Mouse (Mus musculus): ENCODE data around the gene Tmem163.

The Tmem163 gene

GRCm38 (mm10) chr1:127575692-127576091, 103.7 kb downstream of the Tmem163 start:
- Histone ChIP-seq H3K4me3 (replicated peaks; ENCODE audit: low read length) (no peak overlapping the region), H3K36me3 (ENCODE audit: insufficient read depth, low read length) (no peaks in the 10 kb centered on the region), H3K4me1 (replicated peaks; ENCODE audit: low read depth, low read length) (peaks cover 19% of the 10 kb centered on the region), H3K9me3 (ENCODE audit: low read length) (no peaks in the 10 kb centered on the region), H3K27me3 (ENCODE audit: insufficient read depth, low read length) (no peaks in the 10 kb centered on the region; the same call in 1 of the 2 replicates)
- TF ChIP-seq POU5F1 (IDR thresholded peaks at IDR 0.05; ENCODE audit: borderline replicate concordance, low read length) (no peak), NANOG (IDR thresholded peaks at IDR 0.05; ENCODE audit: borderline replicate concordance, low read length) (no peak), CTCF (conservative IDR thresholded peaks at IDR 0.05; ENCODE audit: low read length) (no peak)

- Histone ChIP-seq H3K36me3 (ENCODE audit: insufficient read depth, low read length) (no peaks in the 10 kb centered on the region), H3K27me3 (ENCODE audit: insufficient read depth, low read length) (no peaks in the 10 kb centered on the region; the same call in 1 of the 2 replicates), H3K9me3 (ENCODE audit: low read length) (peaks cover 12% of the 10 kb centered on the region; the same call in 1 of the 2 replicates), H3K4me1 (replicated peaks; ENCODE audit: low read depth, low read length) (peaks cover 19% of the 10 kb centered on the region), H3K4me3 (replicated peaks; ENCODE audit: low read length) (no peak overlapping the region)
- TF ChIP-seq POU5F1 (IDR thresholded peaks at IDR 0.05; ENCODE audit: borderline replicate concordance, low read length): no peak
- TF ChIP-seq NANOG (IDR thresholded peaks at IDR 0.05; ENCODE audit: borderline replicate concordance, low read length): no peak
These were observed 106.2 kb downstream of the Tmem163 start for GRCm38 (mm10) chr1:127573186-127573585.

- TF ChIP-seq NANOG (IDR thresholded peaks at IDR 0.05; ENCODE audit: borderline replicate concordance, low read length) (no peak), POU5F1 (IDR thresholded peaks at IDR 0.05; ENCODE audit: borderline replicate concordance, low read length) (no peak), CTCF (conservative IDR thresholded peaks at IDR 0.05; ENCODE audit: low read length) (no peak)
- Histone ChIP-seq H3K36me3 (ENCODE audit: insufficient read depth, low read length) (no peaks in the 10 kb centered on the region), H3K4me1 (replicated peaks; ENCODE audit: low read depth, low read length) (no peaks in the 10 kb centered on the region), H3K27me3 (ENCODE audit: insufficient read depth, low read length) (no peaks in the 10 kb centered on the region), H3K9me3 (ENCODE audit: low read length) (peaks cover 18% of the 10 kb centered on the region), H3K4me3 (replicated peaks; ENCODE audit: low read length) (no peak overlapping the region)
These were observed 110.7 kb downstream of the Tmem163 start for GRCm38 (mm10) chr1:127568641-127569040.

GRCm38 (mm10) chr1:127556486-127556845, 122.9 kb downstream of the Tmem163 start:
- Histone ChIP-seq H3K4me1 (replicated peaks; ENCODE audit: low read depth, low read length) (no peaks in the 10 kb centered on the region), H3K27me3 (ENCODE audit: insufficient read depth, low read length) (no peaks in the 10 kb centered on the region), H3K9me3 (ENCODE audit: low read length) (no peaks in the 10 kb centered on the region), H3K4me3 (replicated peaks; ENCODE audit: low read length) (no peak overlapping the region), H3K36me3 (ENCODE audit: insufficient read depth, low read length) (no peaks in the 10 kb centered on the region)
- no peak for TF ChIP-seq CTCF (conservative IDR thresholded peaks at IDR 0.05; ENCODE audit: low read length)
- TF ChIP-seq POU5F1 (IDR thresholded peaks at IDR 0.05; ENCODE audit: borderline replicate concordance, low read length): no peak
- TF ChIP-seq NANOG (IDR thresholded peaks at IDR 0.05; ENCODE audit: borderline replicate concordance, low read length): no peak

- H3K4me1 ChIP-seq (replicated peaks; ENCODE audit: low read depth, low read length): no peaks in the 10 kb centered on the region
- no peaks in the 10 kb centered on the region for H3K36me3 ChIP-seq (ENCODE audit: insufficient read depth, low read length)
- no peaks in the 10 kb centered on the region for H3K27me3 ChIP-seq (ENCODE audit: insufficient read depth, low read length)
- no peaks in the 10 kb centered on the region for H3K9me3 ChIP-seq (ENCODE audit: low read length)
- TF ChIP-seq NANOG (IDR thresholded peaks at IDR 0.05; ENCODE audit: borderline replicate concordance, low read length) (no peak), CTCF (conservative IDR thresholded peaks at IDR 0.05; ENCODE audit: low read length) (no peak), POU5F1 (IDR thresholded peaks at IDR 0.05; ENCODE audit: borderline replicate concordance, low read length) (no peak)
- no peak overlapping the region for H3K4me3 ChIP-seq (replicated peaks; ENCODE audit: low read length)
These were observed 123.4 kb downstream of the Tmem163 start for GRCm38 (mm10) chr1:127555822-127556485.

GRCm38 (mm10) chr1:127548078-127548477, 131.3 kb downstream of the Tmem163 start:
- no peaks in the 10 kb centered on the region for H3K9me3 ChIP-seq (ENCODE audit: low read length)
- H3K36me3 ChIP-seq (ENCODE audit: insufficient read depth, low read length): no peaks in the 10 kb centered on the region
- no peak overlapping the region for H3K4me3 ChIP-seq (replicated peaks; ENCODE audit: low read length)
- H3K27me3 ChIP-seq (ENCODE audit: insufficient read depth, low read length): no peaks in the 10 kb centered on the region
- H3K4me1 ChIP-seq (replicated peaks; ENCODE audit: low read depth, low read length): no peaks in the 10 kb centered on the region
- TF ChIP-seq NANOG (IDR thresholded peaks at IDR 0.05; ENCODE audit: borderline replicate concordance, low read length): no peak
- no peak for TF ChIP-seq CTCF (conservative IDR thresholded peaks at IDR 0.05; ENCODE audit: low read length)
- no peak for TF ChIP-seq POU5F1 (IDR thresholded peaks at IDR 0.05; ENCODE audit: borderline replicate concordance, low read length)

GRCm38 (mm10) chr1:127542756-127543155, 136.6 kb downstream of the Tmem163 start:
- H3K36me3 ChIP-seq (ENCODE audit: insufficient read depth, low read length): no peaks in the 10 kb centered on the region
- no peak for TF ChIP-seq CTCF (conservative IDR thresholded peaks at IDR 0.05; ENCODE audit: low read length)
- no peak for TF ChIP-seq POU5F1 (IDR thresholded peaks at IDR 0.05; ENCODE audit: borderline replicate concordance, low read length)
- TF ChIP-seq NANOG (IDR thresholded peaks at IDR 0.05; ENCODE audit: borderline replicate concordance, low read length): no peak
- no peak overlapping the region for H3K4me3 ChIP-seq (replicated peaks; ENCODE audit: low read length)
- H3K4me1 ChIP-seq (replicated peaks; ENCODE audit: low read depth, low read length): no peaks in the 10 kb centered on the region
- H3K9me3 ChIP-seq (ENCODE audit: low read length): no peaks in the 10 kb centered on the region
- H3K27me3 ChIP-seq (ENCODE audit: insufficient read depth, low read length): no peaks in the 10 kb centered on the region; the same call in none of the 2 replicates

GRCm38 (mm10) chr1:127541931-127542330, 137.4 kb downstream of the Tmem163 start:
- Histone ChIP-seq H3K4me1 (replicated peaks; ENCODE audit: low read depth, low read length) (peaks cover 7% of the 10 kb centered on the region; the same call in 1 of the 2 replicates), H3K36me3 (ENCODE audit: insufficient read depth, low read length) (no peaks in the 10 kb centered on the region), H3K9me3 (ENCODE audit: low read length) (no peaks in the 10 kb centered on the region), H3K4me3 (replicated peaks; ENCODE audit: low read length) (no peak overlapping the region), H3K27me3 (ENCODE audit: insufficient read depth, low read length) (no peaks in the 10 kb centered on the region; the same call in none of the 2 replicates)
- TF ChIP-seq CTCF (conservative IDR thresholded peaks at IDR 0.05; ENCODE audit: low read length): no peak
- TF ChIP-seq POU5F1 (IDR thresholded peaks at IDR 0.05; ENCODE audit: borderline replicate concordance, low read length): no peak
- no peak for TF ChIP-seq NANOG (IDR thresholded peaks at IDR 0.05; ENCODE audit: borderline replicate concordance, low read length)

GRCm38 (mm10) chr1:127541522-127541921, 137.8 kb downstream of the Tmem163 start:
- no peak overlapping the region for H3K4me3 ChIP-seq (replicated peaks; ENCODE audit: low read length)
- H3K4me1 ChIP-seq (replicated peaks; ENCODE audit: low read depth, low read length): peaks cover 7% of the 10 kb centered on the region; the same call in 1 of the 2 replicates
- H3K36me3 ChIP-seq (ENCODE audit: insufficient read depth, low read length): no peaks in the 10 kb centered on the region
- peaks cover 1% of the 10 kb centered on the region for H3K27me3 ChIP-seq (ENCODE audit: insufficient read depth, low read length)
- no peak for TF ChIP-seq POU5F1 (IDR thresholded peaks at IDR 0.05; ENCODE audit: borderline replicate concordance, low read length)
- no peak for TF ChIP-seq CTCF (conservative IDR thresholded peaks at IDR 0.05; ENCODE audit: low read length)
- no peak for TF ChIP-seq NANOG (IDR thresholded peaks at IDR 0.05; ENCODE audit: borderline replicate concordance, low read length)
- H3K9me3 ChIP-seq (ENCODE audit: low read length): no peaks in the 10 kb centered on the region
